Mouse (Mus musculus) liver, embryonic 11.5 days (tissue): ENCODE measurements around the gene Inava. TPM values are rescaled to one million over a fixed set of nuclear protein-coding genes. Genes with fewer than 3 reads are reported as not detected.

Experiments used
- ATAC-seq: fragments of 200-750 bp; cut with Nextera tagmentation; replicated peaks from 2 replicates; pipeline ENCODE4 v1.8.0; 2017; ENCODE audit warnings: moderate number of reproducible peaks, mild to moderate bottlenecking, moderate TSS enrichment, moderate library complexity; ENCODE audit not compliant: low FRiP score
- DNase-seq: peaks from one replicate; pipeline ENCODE4 v3.0.0-alpha.2; 2017; ENCODE audit warnings: low spot score
- H3K27ac ChIP-seq: fragments of 300-500 bp; sonication (generic); 2 replicates; pipeline ENCODE4 v1.5.1; 2014; ENCODE audit warnings: mild to moderate bottlenecking, low read depth, low read length, control low read depth
- H3K27me3 ChIP-seq: fragments of 300-500 bp; sonication (generic); replicated peaks from 2 replicates; pipeline ENCODE4 v1.6.1; 2014; ENCODE audit warnings: low read length, mixed read lengths; ENCODE audit not compliant: control insufficient read depth, insufficient read depth
- H3K36me3 ChIP-seq: fragments of 300-500 bp; sonication (generic); 2 replicates; pipeline ENCODE4 v1.6.1; 2014; ENCODE audit warnings: mild to moderate bottlenecking, low read length, moderate library complexity, mixed read lengths; ENCODE audit not compliant: control insufficient read depth, insufficient read depth
- H3K4me1 ChIP-seq: fragments of 300-500 bp; sonication (generic); replicated peaks from 2 replicates; pipeline ENCODE4 v1.6.1; 2014; ENCODE audit warnings: low read length, mixed read lengths; ENCODE audit not compliant: control insufficient read depth, insufficient read depth
- H3K4me2 ChIP-seq: fragments of 300-500 bp; sonication (generic); 2 replicates; pipeline ENCODE4 v1.6.1; 2014; ENCODE audit warnings: mild to moderate bottlenecking, control low read depth, moderate library complexity
- H3K4me3 ChIP-seq: fragments of 300-500 bp; sonication (generic); 2 replicates; pipeline ENCODE4 v1.5.1; 2014; ENCODE audit warnings: low read depth, low read length, control low read depth
- H3K9ac ChIP-seq: fragments of 300-500 bp; sonication (generic); 2 replicates; pipeline ENCODE4 v1.6.1; 2014; ENCODE audit warnings: low read depth, low read length, control low read depth
- H3K9me3 ChIP-seq: fragments of 300-500 bp; sonication (generic); 2 replicates; pipeline ENCODE4 v1.6.1; 2016; ENCODE audit warnings: low read length, inconsistent platforms, mixed read lengths; ENCODE audit not compliant: control insufficient read depth
- WGBS: fragments of 180-500 bp; shearing (Covaris S2); extraction: QIAGEN DNeasy Blood & Tissue Kit; methylation state at CpG from one replicate; pipeline ENCODE4 v1.1.7; 2014; 5-methylcytosine and 5-hydroxymethylcytosine counted together
- polyA plus RNA-seq: library from polyadenylated mRNA; unstranded; fragments of >200 nt; fragmentation: Nextera tagmentation; extraction: Ambion mirVana; gene quantifications from 2 replicates; pipeline ENCODE4 v1.2.1, GENCODE M21; 2014

Inava gene
- 3.1 and 3.2 TPM in 2 replicates for polyA plus RNA-seq

DNA sequence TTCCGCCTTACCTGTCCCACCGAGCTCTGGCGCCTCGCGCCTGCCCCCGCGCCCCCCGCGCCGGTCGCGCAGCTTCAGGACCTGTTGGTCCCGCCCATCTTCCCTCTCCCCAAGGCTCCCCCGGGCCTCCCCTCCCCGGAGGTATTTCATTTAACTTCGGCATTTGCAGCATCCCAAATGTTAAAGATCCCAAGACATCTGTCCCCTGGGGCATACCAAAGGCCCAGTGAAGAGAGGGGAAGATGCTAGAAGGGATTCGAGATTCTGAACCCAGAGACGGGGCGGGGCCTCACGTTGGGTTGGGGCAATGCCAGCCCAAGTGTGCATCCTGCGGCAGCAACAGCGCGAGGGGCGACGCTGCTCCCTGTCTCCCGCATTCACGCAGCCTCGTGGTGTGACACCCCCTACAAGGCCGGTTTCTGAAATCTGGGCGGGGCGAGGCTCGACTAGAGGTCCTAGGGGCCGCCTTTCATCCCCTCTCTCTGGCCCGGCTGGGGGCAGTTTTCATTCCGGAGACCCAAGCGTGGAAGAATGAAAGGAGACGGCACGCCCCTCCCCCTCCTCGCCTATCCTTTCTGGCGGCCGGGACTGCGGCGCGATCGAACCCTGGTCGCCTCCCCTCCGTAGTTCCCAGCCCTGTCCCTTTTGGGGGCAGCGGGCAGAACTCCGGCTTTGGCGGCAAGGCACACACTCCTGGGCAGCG lies at the start of gene Inava:
Inava (minus strand) TSS at position 373 of the 703 bp plus-strand sequence.
- peak within 1 kb of the TSS; percentile 43 for H3K27ac ChIP-seq
- DNase-seq = peak; percentile 74
- peak; percentile 65 for ATAC-seq
- H3K4me1 ChIP-seq = peaks cover 16% of the 10 kb centered on the region
- WGBS = 1% methylated on average over 51 of the region's 51 CpGs
- peak within 1 kb of the TSS; percentile 85 for H3K4me2 ChIP-seq
- peak within 1 kb of the TSS; percentile 57 for H3K9ac ChIP-seq
- H3K27me3 ChIP-seq = peaks cover 43% of the 10 kb centered on the region
- no peaks in the 10 kb centered on the region for H3K36me3 ChIP-seq
- no peaks in the 10 kb centered on the region for H3K9me3 ChIP-seq
- peak within 1 kb of the TSS; percentile 57 for H3K4me3 ChIP-seq

DNA sequence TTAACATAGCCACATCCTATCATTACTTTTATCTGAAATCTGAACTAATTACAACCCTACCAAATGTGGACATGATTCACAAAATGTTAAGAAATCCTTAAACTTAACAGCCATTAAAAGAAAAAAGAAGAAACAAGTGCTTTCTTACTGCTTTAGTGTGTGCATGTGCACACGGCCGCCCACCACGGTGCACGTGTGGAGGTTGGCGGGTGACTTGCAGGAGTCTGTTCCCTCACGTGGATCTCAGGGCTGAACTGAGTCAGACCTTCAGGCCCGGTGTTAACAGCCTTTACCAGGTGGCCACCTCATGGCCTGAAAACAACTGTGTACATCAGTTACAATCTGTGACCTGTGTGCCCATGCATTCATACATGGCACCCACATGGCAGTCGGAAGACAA lies 43.3 kb upstream of the Inava start:
- DNase-seq (no peak), ATAC-seq (no peak)
- Histone ChIP-seq H3K9ac (no peak overlapping the region), H3K9me3 (no peaks in the 10 kb centered on the region), H3K4me1 (no peaks in the 10 kb centered on the region), H3K36me3 (peaks cover 41% of the 10 kb centered on the region), H3K27ac (no peak overlapping the region), H3K4me2 (no peak overlapping the region), H3K4me3 (no peak overlapping the region), H3K27me3 (no peaks in the 10 kb centered on the region)
- 90% methylated on average over 8 of the region's 8 CpGs for WGBS

DNA sequence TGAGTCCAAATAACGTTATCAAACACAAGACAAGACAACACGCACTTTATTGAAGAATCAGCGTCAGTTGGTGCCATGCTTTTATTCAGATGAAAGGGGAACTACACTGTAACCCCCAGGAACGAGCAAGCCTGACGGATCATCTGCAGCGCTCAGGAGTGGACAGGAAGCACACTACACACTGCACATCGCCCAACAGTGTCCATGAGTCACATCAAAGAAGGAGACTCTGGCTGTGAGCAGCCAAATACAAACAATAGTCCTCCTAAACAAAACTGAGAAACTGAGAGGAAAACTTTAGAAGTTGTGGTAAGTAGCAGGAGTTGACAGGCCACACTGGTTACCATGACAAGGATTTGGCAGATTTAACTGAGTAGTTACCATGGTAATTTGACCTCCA lies 34.2 kb upstream of the Inava start:
- DNase-seq = no peak
- Histone ChIP-seq H3K4me3 (no peak overlapping the region), H3K27ac (no peak overlapping the region), H3K27me3 (no peaks in the 10 kb centered on the region; the same call in 1 of the 2 replicates), H3K4me1 (no peaks in the 10 kb centered on the region; the same call in 1 of the 2 replicates), H3K4me2 (no peak overlapping the region), H3K9ac (no peak overlapping the region), H3K9me3 (no peaks in the 10 kb centered on the region), H3K36me3 (peaks cover 4% of the 10 kb centered on the region)
- WGBS = 71% methylated on average over 7 of the region's 7 CpGs
- ATAC-seq = no peak

DNA sequence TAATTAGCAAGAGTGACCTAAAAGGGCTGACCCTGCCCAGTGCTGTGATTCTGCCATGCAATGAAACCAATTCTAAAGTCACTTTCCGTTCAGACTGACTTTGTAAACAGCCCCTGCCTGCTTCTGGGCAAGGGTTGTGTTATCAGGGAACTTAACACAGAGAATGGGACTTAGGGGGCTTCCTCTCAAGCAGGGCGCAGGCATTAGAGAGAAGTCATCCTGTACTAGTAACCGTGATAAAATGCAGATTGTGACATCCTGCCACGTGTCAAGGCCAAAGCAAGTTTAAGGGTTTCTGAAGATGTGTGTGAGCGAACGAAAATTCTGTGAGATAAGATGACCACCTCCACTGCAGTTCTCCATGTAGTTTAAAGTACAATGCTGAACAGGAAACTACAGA lies 32.1 kb upstream of the Inava start:
- no peaks in the 10 kb centered on the region for H3K9me3 ChIP-seq
- no peak overlapping the region for H3K4me2 ChIP-seq
- H3K27me3 ChIP-seq = peaks cover 17% of the 10 kb centered on the region
- no peaks in the 10 kb centered on the region; the same call in 1 of the 2 replicates for H3K4me1 ChIP-seq
- no peak overlapping the region for H3K4me3 ChIP-seq
- no peak overlapping the region for H3K27ac ChIP-seq
- DNase-seq (no peak), ATAC-seq (no peak)
- no peaks in the 10 kb centered on the region for H3K36me3 ChIP-seq
- 26% methylated on average over 6 of the region's 6 CpGs for WGBS
- no peak overlapping the region for H3K9ac ChIP-seq

DNA sequence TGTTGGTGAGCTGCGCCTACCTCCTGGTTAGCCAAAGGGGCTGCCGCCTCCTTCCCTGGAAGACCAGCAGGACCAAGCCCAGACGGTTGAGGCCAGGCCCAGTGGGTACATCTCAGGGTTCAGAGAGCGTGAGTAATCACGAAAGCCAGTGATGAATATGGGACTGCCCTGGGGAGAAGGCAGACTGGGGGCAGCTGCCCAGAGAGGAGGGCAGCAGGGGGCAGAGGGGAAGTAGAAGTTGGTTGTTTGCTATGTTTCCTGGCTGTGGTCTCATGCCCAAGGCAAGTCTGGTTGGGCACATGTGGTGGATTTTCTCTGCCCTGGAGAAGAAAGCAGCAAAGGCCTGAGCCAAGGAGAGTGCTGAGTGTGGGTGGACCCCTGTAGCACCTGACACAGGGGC lies 29.3 kb upstream of the Inava start:
- Histone ChIP-seq H3K9me3 (no peaks in the 10 kb centered on the region), H3K9ac (no peak overlapping the region), H3K27ac (no peak overlapping the region), H3K4me1 (peaks cover 6% of the 10 kb centered on the region; the same call in 1 of the 2 replicates), H3K36me3 (no peaks in the 10 kb centered on the region), H3K4me3 (no peak overlapping the region), H3K4me2 (no peak overlapping the region), H3K27me3 (peaks cover 45% of the 10 kb centered on the region)
- DNase-seq (no peak), ATAC-seq (no peak)
- WGBS = 74% methylated on average over 5 of the region's 5 CpGs

DNA sequence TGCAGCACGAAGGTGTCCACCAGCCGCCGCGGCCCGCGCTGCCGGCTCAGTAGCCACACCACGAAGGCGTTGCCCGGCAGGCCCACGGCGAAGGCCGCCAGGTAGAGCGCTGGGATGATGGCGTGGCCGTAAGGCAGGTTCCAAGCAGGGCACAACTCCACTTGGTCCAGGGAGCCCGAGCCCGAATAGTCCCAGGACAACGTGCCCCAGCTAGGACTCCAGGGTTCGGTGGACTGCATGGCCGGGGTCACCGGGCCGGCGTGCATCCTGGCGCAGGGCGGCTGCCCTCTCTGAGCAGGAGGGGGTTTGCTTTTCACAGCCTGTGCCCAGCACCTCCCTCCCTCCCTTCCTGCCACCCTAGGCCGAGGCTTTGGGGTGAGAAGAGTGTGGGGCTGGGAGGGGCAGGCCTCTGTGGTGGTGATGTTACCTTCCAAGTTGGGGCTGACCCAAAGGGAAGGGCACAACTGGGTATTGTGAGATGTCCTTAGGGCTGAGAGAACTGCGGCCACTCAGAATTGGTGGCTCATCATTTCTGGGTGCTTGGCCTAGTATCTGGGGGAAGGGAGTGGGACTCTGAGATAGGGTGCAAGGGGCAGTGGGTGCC lies 26.7 kb upstream of the Inava start, which contains the start of gene Gpr25:
Gpr25 (minus strand) TSS at position 239 of the 604 bp plus-strand sequence.
- H3K36me3 ChIP-seq = no peaks in the 10 kb centered on the region
- H3K27ac ChIP-seq = no peak within 1 kb of the TSS
- peaks cover 6% of the 10 kb centered on the region; the same call in 1 of the 2 replicates for H3K4me1 ChIP-seq
- no peak within 1 kb of the TSS for H3K9ac ChIP-seq
- 11% methylated on average over 28 of the region's 28 CpGs for WGBS
- no peak for DNase-seq
- no peaks in the 10 kb centered on the region for H3K9me3 ChIP-seq
- peak within 1 kb of the TSS; percentile 54 for H3K4me3 ChIP-seq
- peaks cover 63% of the 10 kb centered on the region for H3K27me3 ChIP-seq
- no peak; the same call in 1 of the 2 replicates for ATAC-seq
- peak within 1 kb of the TSS; percentile 80 for H3K4me2 ChIP-seq

DNA sequence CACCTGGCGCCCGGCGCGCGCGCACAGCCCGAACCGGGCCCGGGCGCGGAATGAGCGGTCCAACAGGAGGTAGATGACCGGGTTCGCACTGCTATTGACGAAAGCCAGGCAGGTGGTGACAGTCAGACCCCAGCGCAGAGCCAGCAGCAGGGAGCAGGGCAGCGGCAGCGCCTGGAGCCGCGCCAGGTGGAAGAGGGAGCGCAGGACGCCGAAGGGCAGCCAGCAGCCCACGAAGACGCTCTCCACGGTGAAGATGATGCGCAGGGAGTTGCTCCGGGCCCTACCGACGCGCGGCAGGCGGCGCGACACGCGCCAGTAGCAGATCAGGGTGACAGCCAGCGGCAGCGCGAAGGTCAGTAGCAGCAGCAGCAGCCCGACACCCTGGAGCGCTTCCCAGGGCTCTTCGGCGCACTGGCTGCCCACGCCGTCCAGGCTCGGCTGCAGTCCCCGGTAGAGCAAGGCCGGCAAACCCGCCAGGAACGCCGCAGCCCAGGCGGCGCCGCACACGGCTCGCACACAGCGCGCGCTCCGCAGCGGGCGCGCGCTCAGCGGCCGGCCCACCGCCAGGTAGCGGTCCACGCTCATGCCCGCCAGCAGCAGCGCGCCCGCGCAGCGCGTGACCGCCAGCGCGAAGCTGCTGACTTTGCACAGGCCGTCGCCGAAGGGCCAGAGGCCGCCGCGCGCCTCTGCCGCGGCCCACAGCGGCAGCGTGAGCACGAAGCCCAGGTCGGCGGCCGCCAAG lies 26.0 kb upstream of the Inava start:
- DNase-seq (peak; percentile 38), ATAC-seq (peak; percentile 35; the same call in 1 of the 2 replicates)
- peak overlapping the region; percentile 54 for H3K4me3 ChIP-seq
- no peaks in the 10 kb centered on the region for H3K9me3 ChIP-seq
- peaks cover 6% of the 10 kb centered on the region; the same call in 1 of the 2 replicates for H3K4me1 ChIP-seq
- no peak overlapping the region for H3K27ac ChIP-seq
- peak overlapping the region; percentile 80 for H3K4me2 ChIP-seq
- H3K36me3 ChIP-seq = no peaks in the 10 kb centered on the region
- no peak overlapping the region for H3K9ac ChIP-seq
- 1% methylated on average over 94 of the region's 95 CpGs for WGBS
- H3K27me3 ChIP-seq = peaks cover 63% of the 10 kb centered on the region

DNA sequence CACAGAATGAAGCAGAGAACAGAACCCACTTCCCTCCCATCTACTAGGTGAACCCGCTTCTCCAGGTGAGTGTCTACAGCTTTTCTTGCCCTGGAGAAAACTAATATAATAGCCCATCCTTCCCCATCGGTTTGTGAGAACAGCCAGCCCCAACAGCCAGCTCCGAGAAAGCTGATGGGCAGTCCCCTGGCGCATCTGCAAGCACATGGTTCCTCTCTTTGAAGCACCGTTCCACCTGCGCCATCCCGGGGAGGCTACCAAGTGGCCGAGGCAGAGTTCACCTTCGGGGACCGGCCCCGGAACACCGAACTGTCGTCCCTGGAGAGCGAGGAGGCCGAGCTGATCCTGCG lies 25.5 kb upstream of the Inava start:
- Histone ChIP-seq H3K9ac (no peak overlapping the region), H3K27me3 (peaks cover 63% of the 10 kb centered on the region), H3K9me3 (no peaks in the 10 kb centered on the region), H3K4me1 (peaks cover 6% of the 10 kb centered on the region; the same call in 1 of the 2 replicates), H3K4me2 (peak overlapping the region; percentile 80), H3K36me3 (no peaks in the 10 kb centered on the region), H3K27ac (no peak overlapping the region), H3K4me3 (peak overlapping the region; percentile 54)
- ATAC-seq (no peak), DNase-seq (no peak)
- 5% methylated on average over 16 of the region's 16 CpGs for WGBS
